Mouse (Mus musculus): Measurements from ENCODE around the gene Gas7. TPM values are rescaled to one million over a fixed set of nuclear protein-coding genes. Genes with fewer than 3 reads are reported as not detected.
A peak's percentile ranks its signal among the peaks of the same experiment; 100 is the strongest.

The Gas7 gene
- total RNA-seq, 1 experiment from 2014 or later, result 1.3 TPM

DNA sequence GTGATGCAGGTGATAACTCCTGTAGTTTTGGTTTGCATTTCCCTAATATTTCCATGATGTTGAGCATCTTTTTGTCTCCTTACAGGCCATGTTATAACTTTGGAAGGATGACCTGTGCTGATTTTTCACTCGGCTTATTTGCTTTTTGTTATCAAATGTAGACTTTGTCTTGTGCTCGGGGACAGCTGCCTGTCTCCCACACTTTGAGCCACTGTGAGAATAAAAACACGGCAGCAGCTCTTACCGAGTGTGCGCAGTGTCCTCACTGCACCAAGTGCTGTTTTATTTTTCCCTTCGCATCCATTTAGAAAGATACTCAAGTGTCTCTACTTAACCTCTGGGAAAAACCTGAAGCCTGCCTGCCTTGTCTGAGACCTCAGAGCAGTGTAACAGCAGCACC is 129.8 kb downstream of the Gas7 start:
- no peak for ATAC-seq (replicated peaks in 1 of 2; ENCODE audit: insufficient read depth in 1 of 2, low FRiP score in 2 of 2, low TSS enrichment in 1 of 2, low read depth in 1 of 2, poor library complexity in 2 of 2, severe bottlenecking in 2 of 2)

DNA sequence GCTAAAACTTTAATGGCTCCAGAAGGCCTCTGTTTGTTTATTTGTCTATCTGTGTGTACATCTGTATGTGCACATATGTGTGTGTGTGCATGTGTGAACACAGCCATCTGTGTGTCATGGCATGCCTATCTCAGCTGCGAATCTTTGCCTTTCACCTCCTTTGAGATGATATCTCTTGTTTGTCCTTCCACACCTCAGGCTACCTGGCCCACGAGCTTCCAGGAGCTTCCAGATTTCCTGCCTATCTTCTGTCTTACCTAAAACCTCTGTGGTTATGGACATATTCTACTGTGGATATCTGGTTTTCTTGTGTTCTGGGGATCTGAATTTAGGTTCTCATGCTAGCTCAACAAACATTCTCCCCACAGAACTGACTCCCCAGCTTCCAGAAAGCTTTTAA is 130.4 kb downstream of the Gas7 start:
- no peak for ATAC-seq (replicated peaks in 1 of 2; ENCODE audit: insufficient read depth in 1 of 2, low FRiP score in 2 of 2, low TSS enrichment in 1 of 2, low read depth in 1 of 2, poor library complexity in 2 of 2, severe bottlenecking in 2 of 2)

DNA sequence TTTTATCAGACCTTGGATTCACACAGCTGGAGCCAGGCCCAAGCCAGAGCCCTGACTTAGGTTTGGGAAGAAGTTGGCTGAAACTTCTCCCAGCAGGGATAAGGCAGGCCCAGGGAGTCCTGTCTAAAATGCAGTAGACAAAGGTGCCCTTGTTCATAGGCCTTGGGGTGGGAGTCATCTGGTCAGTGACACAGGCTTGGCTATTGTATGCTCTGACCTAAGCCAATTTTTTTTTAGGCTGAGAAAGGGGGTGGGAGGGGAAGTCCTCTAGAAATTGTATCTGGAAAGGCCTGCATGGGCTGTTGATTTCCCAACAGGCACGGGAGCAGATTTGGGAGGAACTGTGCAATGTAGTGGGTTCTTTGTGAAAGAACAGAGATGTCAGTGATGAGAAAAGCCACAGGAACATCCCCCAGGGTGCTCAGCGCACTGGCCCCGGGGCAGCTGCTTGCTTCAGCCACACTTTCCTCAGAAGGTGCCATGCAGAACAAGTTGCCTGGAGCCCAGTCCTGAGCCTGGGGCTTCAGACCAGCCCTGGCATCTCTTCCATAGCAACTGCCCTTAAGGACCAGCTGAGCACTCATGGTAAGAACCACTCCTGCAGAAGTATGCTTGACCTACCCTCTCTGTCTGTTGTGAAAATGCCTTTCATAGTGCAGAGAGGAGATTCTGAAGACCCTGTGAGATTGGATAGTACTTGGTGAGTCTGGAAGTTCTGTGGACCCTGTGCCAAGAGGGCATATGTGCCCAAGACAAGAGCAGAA is 131.2 kb downstream of the Gas7 start:
- ATAC-seq (replicated peaks in 1 of 2; ENCODE audit: insufficient read depth in 1 of 2, low FRiP score in 2 of 2, low TSS enrichment in 1 of 2, low read depth in 1 of 2, poor library complexity in 2 of 2, severe bottlenecking in 2 of 2), result peak in 1 of 2 experiments; percentile 23; a peak in 1 of 4 replicates

GRCm38 (mm10) chr11:67588196-67588827 is 133.1 kb downstream of the Gas7 start:
- peak; percentile 71 to 84 for ATAC-seq (replicated peaks in 1 of 2; ENCODE audit: insufficient read depth in 1 of 2, low FRiP score in 2 of 2, low TSS enrichment in 1 of 2, low read depth in 1 of 2, poor library complexity in 2 of 2, severe bottlenecking in 2 of 2)

DNA sequence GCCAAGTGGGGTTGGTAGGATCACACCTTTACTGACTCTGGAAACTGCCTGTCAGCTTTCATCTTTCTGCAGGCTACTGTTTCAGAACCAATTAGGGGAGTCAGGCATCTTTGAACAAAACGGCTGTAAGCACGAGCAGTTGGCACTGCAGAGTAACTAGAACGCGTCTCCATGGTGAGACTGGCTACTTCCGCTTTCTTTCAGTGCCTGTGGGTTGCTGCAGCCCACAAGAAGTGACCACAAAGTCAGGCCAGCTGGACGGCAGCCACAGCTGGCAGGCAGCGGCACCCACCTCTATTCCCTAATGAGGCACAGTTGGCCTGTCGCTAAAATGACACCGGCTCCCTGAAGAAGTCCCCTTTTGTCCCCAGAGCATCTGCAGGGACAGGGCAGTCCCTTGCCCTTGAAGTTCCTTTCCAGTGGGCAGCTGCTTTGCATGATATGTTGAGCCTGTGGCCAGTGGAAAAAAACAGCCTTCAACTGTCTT is 133.6 kb downstream of the Gas7 start:
- ATAC-seq (replicated peaks in 1 of 2; ENCODE audit: insufficient read depth in 1 of 2, low FRiP score in 2 of 2, low TSS enrichment in 1 of 2, low read depth in 1 of 2, poor library complexity in 2 of 2, severe bottlenecking in 2 of 2), result peak; percentile 93 to 96

- no peak for ATAC-seq (replicated peaks in 1 of 2; ENCODE audit: insufficient read depth in 1 of 2, low FRiP score in 2 of 2, low TSS enrichment in 1 of 2, low read depth in 1 of 2, poor library complexity in 2 of 2, severe bottlenecking in 2 of 2)
Measured at GRCm38 (mm10) chr11:67596233-67596632, 141.0 kb downstream of the Gas7 start.

DNA sequence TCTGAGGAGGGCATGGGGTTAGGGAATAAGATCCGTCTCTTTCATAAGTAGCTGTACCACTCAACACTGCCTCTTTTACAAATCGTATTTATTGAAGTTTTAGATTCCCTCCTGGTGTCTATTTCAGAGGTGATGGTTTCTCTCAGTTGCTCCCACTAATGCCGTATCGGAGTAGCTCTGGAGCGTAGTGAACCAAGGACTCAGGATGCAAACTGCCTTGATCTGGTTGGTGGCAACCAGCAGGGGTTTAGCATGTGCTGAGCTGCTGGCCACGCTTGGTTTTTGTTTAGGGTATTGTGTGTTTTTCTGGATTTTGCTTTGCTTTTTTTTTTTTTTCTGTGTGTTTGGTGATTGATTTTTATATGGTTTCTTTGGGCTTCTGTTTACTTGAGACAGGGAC is 141.6 kb downstream of the Gas7 start:
- ATAC-seq (replicated peaks in 1 of 2; ENCODE audit: insufficient read depth in 1 of 2, low FRiP score in 2 of 2, low TSS enrichment in 1 of 2, low read depth in 1 of 2, poor library complexity in 2 of 2, severe bottlenecking in 2 of 2), result no peak

DNA sequence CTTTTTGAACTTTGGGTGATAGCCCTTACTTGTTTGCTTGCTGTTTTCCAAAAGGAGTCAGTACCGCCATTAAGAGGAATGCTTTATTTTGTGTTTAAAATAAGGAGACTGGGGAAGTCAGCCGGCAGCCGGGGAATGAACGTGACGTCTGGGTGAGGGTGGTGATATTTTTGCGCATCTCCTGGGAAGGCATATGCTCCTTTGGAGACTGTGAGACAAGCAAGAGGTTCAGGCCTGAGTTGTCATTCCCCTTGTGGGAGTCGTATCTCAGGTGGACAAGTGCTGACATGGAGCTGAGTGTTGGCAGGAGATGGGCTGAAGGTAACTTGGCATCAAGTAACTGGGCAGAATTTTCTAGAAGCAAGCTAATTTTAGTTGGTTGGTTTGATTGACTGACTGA is 142.2 kb downstream of the Gas7 start:
- ATAC-seq (replicated peaks in 1 of 2; ENCODE audit: insufficient read depth in 1 of 2, low FRiP score in 2 of 2, low TSS enrichment in 1 of 2, low read depth in 1 of 2, poor library complexity in 2 of 2, severe bottlenecking in 2 of 2), result no peak

- no peak for ATAC-seq (replicated peaks in 1 of 2; ENCODE audit: insufficient read depth in 1 of 2, low FRiP score in 2 of 2, low TSS enrichment in 1 of 2, low read depth in 1 of 2, poor library complexity in 2 of 2, severe bottlenecking in 2 of 2)
Measured at GRCm38 (mm10) chr11:67599141-67599540, 143.9 kb downstream of the Gas7 start.

DNA sequence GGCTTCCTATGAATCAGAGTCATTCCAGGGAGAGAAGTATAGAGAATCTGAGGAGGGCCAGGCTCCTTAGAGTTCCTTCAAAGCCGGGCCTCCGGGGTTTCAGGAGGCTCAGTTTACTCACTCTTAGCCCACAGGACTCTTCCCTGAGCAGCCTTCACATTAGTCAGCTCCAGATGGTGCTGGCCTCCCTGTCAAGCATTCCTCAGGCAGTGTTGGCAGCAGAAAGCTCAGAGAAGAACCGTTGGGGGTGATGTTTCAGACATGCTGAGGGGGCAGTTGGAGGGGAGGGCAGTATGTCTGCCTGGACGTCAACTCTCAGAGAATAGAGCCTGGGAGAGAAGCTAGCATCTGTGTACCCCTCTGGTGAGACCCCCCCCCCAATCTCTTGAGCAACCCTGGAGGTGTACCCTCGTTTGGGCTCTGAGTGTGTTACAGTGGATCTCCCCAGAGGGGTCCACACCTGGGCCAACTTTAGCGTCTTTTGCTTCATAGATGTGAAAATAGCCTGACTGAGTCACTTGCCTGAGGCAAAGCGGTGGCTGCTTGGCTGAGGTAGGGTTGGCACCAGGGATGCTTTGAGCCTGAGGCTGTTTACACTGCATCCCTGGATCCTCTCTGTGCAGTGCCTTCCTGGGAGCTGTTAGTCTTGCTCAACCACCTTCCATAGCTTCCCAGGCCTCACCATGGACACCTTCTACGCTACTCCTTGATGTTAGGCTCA is 145.6 kb downstream of the Gas7 start:
- no peak for ATAC-seq (replicated peaks in 1 of 2; ENCODE audit: insufficient read depth in 1 of 2, low FRiP score in 2 of 2, low TSS enrichment in 1 of 2, low read depth in 1 of 2, poor library complexity in 2 of 2, severe bottlenecking in 2 of 2)

DNA sequence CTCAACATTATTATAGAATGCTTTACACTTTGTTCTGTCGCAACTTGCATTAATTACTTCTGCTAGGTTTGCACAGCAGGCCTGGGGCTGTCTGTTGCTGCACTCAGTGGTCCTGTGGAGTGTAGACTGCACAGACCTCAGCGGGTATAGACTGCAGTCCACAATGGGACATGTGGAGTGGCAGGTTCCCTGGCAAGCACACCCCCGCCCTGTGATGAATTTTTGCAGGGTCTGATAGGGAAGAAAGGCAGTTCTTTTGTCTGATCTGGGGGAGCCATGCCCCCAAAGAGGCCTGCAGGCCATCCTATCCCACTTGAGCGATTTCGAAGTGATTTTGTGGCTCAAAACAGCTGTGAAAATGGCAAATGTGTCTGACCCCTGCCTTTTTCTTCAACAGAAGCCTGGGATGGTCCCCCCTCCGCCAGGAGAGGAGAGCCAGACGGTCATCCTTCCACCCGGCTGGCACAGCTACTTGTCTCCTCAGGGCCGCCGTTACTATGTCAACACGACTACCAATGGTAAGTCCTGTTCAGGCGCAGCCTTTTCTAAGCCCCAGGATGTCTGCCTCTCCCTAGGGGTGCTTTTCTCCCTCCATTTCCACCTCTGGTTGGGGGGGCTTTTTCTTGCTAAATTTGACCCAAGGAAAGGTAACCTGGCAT is 147.6 kb downstream of the Gas7 start:
- no peak for ATAC-seq (replicated peaks in 1 of 2; ENCODE audit: insufficient read depth in 1 of 2, low FRiP score in 2 of 2, low TSS enrichment in 1 of 2, low read depth in 1 of 2, poor library complexity in 2 of 2, severe bottlenecking in 2 of 2)

DNA sequence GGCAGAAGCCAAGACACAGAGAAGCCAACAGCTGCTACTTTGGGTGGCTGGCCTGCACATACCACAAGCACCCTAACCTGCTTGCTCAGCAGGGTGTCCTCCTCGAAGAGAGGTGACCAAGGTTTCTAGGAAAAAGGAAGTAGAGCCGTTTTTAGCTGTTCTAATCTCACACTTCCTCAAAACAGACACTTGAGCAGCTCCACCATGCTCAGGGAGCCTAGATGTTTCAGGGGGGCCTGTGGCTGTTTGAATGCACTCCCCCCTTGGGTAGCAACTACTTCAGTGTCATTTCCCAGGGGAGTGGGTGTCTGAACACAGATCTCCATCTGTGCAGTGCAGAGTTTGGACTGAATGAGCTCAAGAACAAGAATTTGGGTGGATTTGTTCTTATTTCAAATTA is 149.2 kb downstream of the Gas7 start:
- ATAC-seq (replicated peaks in 1 of 2; ENCODE audit: insufficient read depth in 1 of 2, low FRiP score in 2 of 2, low TSS enrichment in 1 of 2, low read depth in 1 of 2, poor library complexity in 2 of 2, severe bottlenecking in 2 of 2), result peak; percentile 76

GRCm38 (mm10) chr11:67608114-67608683 is 153.0 kb downstream of the Gas7 start:
- peak; percentile 77 to 78 for ATAC-seq (replicated peaks in 1 of 2; ENCODE audit: insufficient read depth in 1 of 2, low FRiP score in 2 of 2, low TSS enrichment in 1 of 2, low read depth in 1 of 2, poor library complexity in 2 of 2, severe bottlenecking in 2 of 2)

DNA sequence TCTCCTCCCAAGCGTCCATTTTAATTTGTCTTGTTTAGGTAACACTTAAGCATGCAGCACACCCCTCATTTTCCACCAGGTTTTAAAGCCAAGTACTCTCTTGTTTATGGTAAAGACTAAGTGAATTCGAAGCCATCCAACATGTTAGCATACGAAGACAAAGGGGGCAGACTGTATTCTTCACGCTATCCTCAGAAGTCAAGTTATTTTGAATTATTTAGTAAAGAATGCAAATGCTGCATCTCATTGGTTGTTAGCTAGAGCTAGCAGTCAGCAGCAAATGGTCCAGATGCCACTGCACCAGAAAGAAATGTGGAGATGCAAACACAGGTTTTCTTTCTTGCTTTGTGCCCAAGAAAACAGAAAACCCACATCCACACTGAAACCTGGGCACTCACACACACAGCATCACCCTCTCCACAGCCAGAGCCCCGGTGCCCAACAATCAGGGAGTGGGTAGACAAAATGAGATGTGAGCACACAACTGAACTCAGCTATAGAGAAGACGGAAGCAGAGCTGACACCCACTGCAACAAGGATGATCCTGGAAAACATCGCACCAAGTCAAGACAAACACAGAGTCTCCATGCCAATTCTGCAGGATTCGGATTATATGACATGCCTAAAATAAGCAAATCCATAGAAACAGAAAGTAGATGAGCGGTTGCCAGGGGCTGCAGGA is 157.1 kb downstream of the Gas7 start:
- ATAC-seq (replicated peaks in 1 of 2; ENCODE audit: insufficient read depth in 1 of 2, low FRiP score in 2 of 2, low TSS enrichment in 1 of 2, low read depth in 1 of 2, poor library complexity in 2 of 2, severe bottlenecking in 2 of 2), result no peak

DNA sequence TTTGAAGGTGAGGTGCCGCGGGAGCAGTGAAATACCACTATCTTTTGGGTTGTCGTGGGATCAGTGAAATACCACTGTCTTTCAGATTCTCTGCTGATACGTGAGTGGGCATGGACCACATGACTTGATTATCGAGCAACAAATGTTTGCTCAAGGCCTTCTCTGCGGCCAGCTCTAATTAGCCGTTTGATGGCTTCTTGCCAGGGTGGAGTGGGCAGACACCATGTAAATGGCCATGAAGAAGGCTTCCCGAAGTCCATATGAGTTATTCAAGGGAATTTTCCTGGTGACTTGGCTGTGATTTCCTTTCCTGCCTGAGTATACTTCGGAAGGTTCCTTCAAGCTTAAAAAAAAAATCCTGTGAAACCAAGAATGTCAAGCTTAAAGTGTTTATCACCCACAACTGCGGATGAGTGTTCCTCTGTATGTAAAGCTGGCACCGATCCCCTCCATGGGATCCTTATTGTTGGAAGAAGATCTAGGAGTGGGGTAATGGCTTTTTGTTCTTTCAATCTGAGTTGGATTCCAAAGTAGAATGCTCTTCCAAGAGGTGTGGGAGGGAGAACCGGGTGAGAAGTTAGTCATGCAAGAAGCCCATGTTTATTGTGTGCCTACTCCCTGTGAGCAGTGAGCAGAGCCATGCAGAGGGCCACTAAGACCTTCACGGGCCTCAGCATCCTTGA is 161.5 kb downstream of the Gas7 start:
- ATAC-seq (replicated peaks in 1 of 2; ENCODE audit: insufficient read depth in 1 of 2, low FRiP score in 2 of 2, low TSS enrichment in 1 of 2, low read depth in 1 of 2, poor library complexity in 2 of 2, severe bottlenecking in 2 of 2), result no peak

DNA sequence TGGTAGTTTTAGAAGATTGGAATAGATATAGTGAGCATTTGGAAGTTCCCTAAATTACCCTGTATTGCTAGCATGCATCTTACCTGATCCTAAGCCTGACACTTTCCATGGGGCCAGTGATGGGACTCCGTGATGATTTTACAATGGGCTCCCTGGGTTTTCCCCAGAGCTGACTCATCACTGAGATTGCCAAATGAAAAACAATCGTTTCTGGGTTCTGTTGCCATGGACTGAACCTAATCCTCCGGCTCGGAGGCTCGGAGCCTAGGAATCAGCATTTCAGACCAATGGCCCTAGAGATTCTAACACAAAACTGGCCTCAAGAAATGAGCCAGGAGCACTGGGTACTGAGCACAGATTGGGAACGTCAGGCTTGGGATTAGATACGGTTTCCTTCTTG is 167.1 kb downstream of the Gas7 start:
- ATAC-seq (replicated peaks in 1 of 2; ENCODE audit: insufficient read depth in 1 of 2, low FRiP score in 2 of 2, low TSS enrichment in 1 of 2, low read depth in 1 of 2, poor library complexity in 2 of 2, severe bottlenecking in 2 of 2), result no peak
